Mouse (Mus musculus): ENCODE data around the gene Eif5a.

DNA sequence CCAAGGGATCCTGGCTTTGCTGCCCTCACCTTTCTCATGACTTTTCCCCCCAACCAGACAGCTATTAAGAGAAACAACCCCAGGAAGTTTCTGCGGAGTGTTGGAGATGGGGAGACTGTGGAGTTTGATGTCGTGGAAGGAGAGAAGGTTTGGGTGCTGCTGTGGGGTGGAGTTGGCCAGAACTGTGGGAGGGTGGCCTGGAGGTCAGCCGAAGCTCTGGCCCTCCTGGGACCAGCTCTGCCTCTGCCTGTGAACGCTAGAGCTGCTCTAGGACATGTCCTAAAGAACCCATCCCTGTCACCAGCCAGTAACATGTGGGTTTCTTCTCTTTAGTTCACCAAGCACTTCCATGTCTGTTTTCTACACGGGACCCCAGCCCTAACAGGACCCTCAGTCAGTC is 17.4 kb upstream of the Eif5a start:
- TF ChIP-seq EP300 (IDR thresholded peaks at IDR 0.05; ENCODE audit: low read depth) = no peak
- no peak for TF ChIP-seq CTCF (IDR thresholded peaks at IDR 0.05; ENCODE audit: low read depth)
